Mouse (Mus musculus) macrophage (primary cell): ENCODE results near the gene Nrbf2. TPM values are rescaled to one million over a fixed set of nuclear protein-coding genes. Genes with fewer than 3 reads are reported as not detected.

Experiments used
- H3K27ac ChIP-seq: fragments of 350-480 bp; formaldehyde crosslinking; 2 replicates; pipeline ENCODE4 v1.9.0; 2021
- H3K36me3 ChIP-seq: fragments of 350-480 bp; formaldehyde crosslinking; 2 replicates; pipeline ENCODE4 v1.9.0; 2021; ENCODE audit errors: inconsistent target
- H3K4me3 ChIP-seq: fragments of 350-480 bp; formaldehyde crosslinking; 2 replicates; pipeline ENCODE4 v1.9.0; 2021; ENCODE audit errors: inconsistent target
- H3K79me2 ChIP-seq: fragments of 350-480 bp; formaldehyde crosslinking; 2 replicates; pipeline ENCODE4 v1.9.0; 2021; ENCODE audit errors: inconsistent target
- WGBS: methylation state at CpG from one replicate; pipeline ENCODE4 v1.1.7; 2026; ENCODE audit warnings: inconsistent platforms; ENCODE audit not compliant: missing documents; 5-methylcytosine and 5-hydroxymethylcytosine counted together
- polyA plus RNA-seq: library from polyadenylated mRNA; stranded (reverse); fragments of 250-400 nt; gene quantifications from 3 replicates; pipeline ENCODE4 v1.2.4, GENCODE M21; 2018; ENCODE audit warnings: inconsistent platforms

Gene Nrbf2
- polyA plus RNA-seq, 1 experiment from 2014 or later, result 45.8 TPM

- no peak overlapping the region for H3K4me3 ChIP-seq
- no peaks in the 10 kb centered on the region for H3K36me3 ChIP-seq
- 42% methylated on average over 2 of the region's 2 CpGs for WGBS
- no peak overlapping the region for H3K27ac ChIP-seq
- no peaks in the 10 kb centered on the region for H3K79me2 ChIP-seq
These were observed 17.2 kb upstream of the Nrbf2 start for GRCm38 (mm10) chr10:67302340-67302739.

GRCm38 (mm10) chr10:67301046-67301445 lies 15.9 kb upstream of the Nrbf2 start:
- WGBS, result 95% methylated on average over 6 of the region's 6 CpGs
- no peaks in the 10 kb centered on the region for H3K36me3 ChIP-seq
- no peak overlapping the region for H3K27ac ChIP-seq
- H3K79me2 ChIP-seq, result no peaks in the 10 kb centered on the region
- H3K4me3 ChIP-seq, result no peak overlapping the region

- 84% methylated on average over 2 of the region's 4 CpGs for WGBS
- Histone ChIP-seq H3K36me3 (no peaks in the 10 kb centered on the region), H3K79me2 (no peaks in the 10 kb centered on the region), H3K27ac (no peak overlapping the region), H3K4me3 (no peak overlapping the region)
These were observed 14.2 kb upstream of the Nrbf2 start for GRCm38 (mm10) chr10:67299285-67299684.

- no peak overlapping the region for H3K27ac ChIP-seq
- no peak overlapping the region for H3K4me3 ChIP-seq
- no peaks in the 10 kb centered on the region for H3K36me3 ChIP-seq
- no peaks in the 10 kb centered on the region for H3K79me2 ChIP-seq
- 77% methylated on average over 5 of the region's 5 CpGs for WGBS
These were observed 13.8 kb upstream of the Nrbf2 start for GRCm38 (mm10) chr10:67298856-67299255.

GRCm38 (mm10) chr10:67297175-67297855 lies 12.2 kb upstream of the Nrbf2 start:
- WGBS, result 77% methylated on average over 17 of the region's 17 CpGs
- Histone ChIP-seq H3K36me3 (no peaks in the 10 kb centered on the region), H3K4me3 (no peak overlapping the region), H3K79me2 (no peaks in the 10 kb centered on the region), H3K27ac (no peak overlapping the region)

GRCm38 (mm10) chr10:67296482-67297152 lies 11.5 kb upstream of the Nrbf2 start:
- Histone ChIP-seq H3K36me3 (no peaks in the 10 kb centered on the region), H3K27ac (no peak overlapping the region), H3K4me3 (no peak overlapping the region), H3K79me2 (no peaks in the 10 kb centered on the region)
- 58% methylated on average over 8 of the region's 8 CpGs for WGBS

GRCm38 (mm10) chr10:67295938-67296466 lies 10.9 kb upstream of the Nrbf2 start:
- no peak overlapping the region for H3K27ac ChIP-seq
- H3K36me3 ChIP-seq, result no peaks in the 10 kb centered on the region
- 92% methylated on average over 6 of the region's 7 CpGs for WGBS
- no peaks in the 10 kb centered on the region for H3K79me2 ChIP-seq
- H3K4me3 ChIP-seq, result no peak overlapping the region

GRCm38 (mm10) chr10:67295331-67295730 lies 10.2 kb upstream of the Nrbf2 start:
- Histone ChIP-seq H3K27ac (no peak overlapping the region), H3K4me3 (no peak overlapping the region), H3K79me2 (no peaks in the 10 kb centered on the region), H3K36me3 (no peaks in the 10 kb centered on the region)
- WGBS, result 88% methylated on average over 3 of the region's 5 CpGs

- H3K36me3 ChIP-seq, result no peaks in the 10 kb centered on the region
- H3K27ac ChIP-seq, result peak overlapping the region; percentile 48
- H3K79me2 ChIP-seq, result no peaks in the 10 kb centered on the region
- 36% methylated on average over 8 of the region's 8 CpGs for WGBS
- no peak overlapping the region for H3K4me3 ChIP-seq
These were observed 6.0 kb upstream of the Nrbf2 start for GRCm38 (mm10) chr10:67291087-67291486.

GRCm38 (mm10) chr10:67290622-67291021 lies 5.5 kb upstream of the Nrbf2 start:
- H3K27ac ChIP-seq, result peak overlapping the region; percentile 48
- no peaks in the 10 kb centered on the region for H3K36me3 ChIP-seq
- no peak overlapping the region for H3K4me3 ChIP-seq
- no peaks in the 10 kb centered on the region for H3K79me2 ChIP-seq
- WGBS, result 50% methylated on average over 4 of the region's 4 CpGs

- H3K27ac ChIP-seq, result peak overlapping the region; percentile 0; the same call in 1 of the 2 replicates
- H3K4me3 ChIP-seq, result no peak overlapping the region
- peaks cover 21% of the 10 kb centered on the region for H3K79me2 ChIP-seq
- no peaks in the 10 kb centered on the region for H3K36me3 ChIP-seq
- WGBS, result 92% methylated on average over 3 of the region's 3 CpGs
These were observed 2.8 kb upstream of the Nrbf2 start for GRCm38 (mm10) chr10:67287877-67288276.

- H3K79me2 ChIP-seq, result peaks cover 52% of the 10 kb centered on the region
- H3K4me3 ChIP-seq, result peak overlapping the region; percentile 72
- H3K36me3 ChIP-seq, result no peaks in the 10 kb centered on the region
- WGBS, result 2% methylated on average over 25 of the region's 41 CpGs
- peak overlapping the region; percentile 46 for H3K27ac ChIP-seq
These were observed 337 bp downstream of the Nrbf2 start for GRCm38 (mm10) chr10:67284761-67285175.

GRCm38 (mm10) chr10:67284311-67284710 lies 794 bp downstream of the Nrbf2 start:
- no peaks in the 10 kb centered on the region for H3K36me3 ChIP-seq
- 4% methylated on average over 10 of the region's 10 CpGs for WGBS
- H3K79me2 ChIP-seq, result peaks cover 56% of the 10 kb centered on the region
- peak overlapping the region; percentile 72 for H3K4me3 ChIP-seq
- peak overlapping the region; percentile 46 for H3K27ac ChIP-seq

GRCm38 (mm10) chr10:67283516-67283915 lies 1.6 kb downstream of the Nrbf2 start:
- Histone ChIP-seq H3K27ac (no peak overlapping the region), H3K4me3 (peak overlapping the region; percentile 72; the same call in 1 of the 2 replicates), H3K36me3 (no peaks in the 10 kb centered on the region), H3K79me2 (peaks cover 64% of the 10 kb centered on the region)
- WGBS, result 98% methylated on average over 9 of the region's 9 CpGs

- no peak overlapping the region for H3K4me3 ChIP-seq
- no peaks in the 10 kb centered on the region for H3K36me3 ChIP-seq
- peaks cover 74% of the 10 kb centered on the region for H3K79me2 ChIP-seq
- 97% methylated on average over 2 of the region's 2 CpGs for WGBS
- no peak overlapping the region for H3K27ac ChIP-seq
These were observed 2.6 kb downstream of the Nrbf2 start for GRCm38 (mm10) chr10:67282531-67282930.
